Mouse (Mus musculus) gastrocnemius, postnatal 36 days (tissue): ENCODE results near the gene Hsd17b3. TPM values are rescaled to one million over a fixed set of nuclear protein-coding genes. Genes with fewer than 3 reads are reported as not detected.
A peak's percentile ranks its signal among the peaks of the same experiment; 100 is the strongest.

Experiments used
- DNase-seq, 2 experiments: peaks; one replicate each; pipeline ENCODE4 v3.0.0; 2022
- intact Hi-C: fragments of 180-260 bp; cut with DNase I; formaldehyde crosslinking; loops from one replicate; pipeline ENCODE4 v1.15.1; 2025
- long read RNA-seq, 2 experiments: library from polyadenylated mRNA; stranded (forward); transcript quantifications; one replicate each; pipeline ENCODE4 v2.0.0; 2021
- total RNA-seq, 2 experiments: library from RNA; stranded (reverse); gene quantifications; 2 replicates each; pipeline ENCODE4 v1.2.3; 2021

The Hsd17b3 gene
- total RNA-seq: not detected
- long read RNA-seq, experiment 1: 0 reads
- long read RNA-seq, experiment 2: 0 reads

DNA sequence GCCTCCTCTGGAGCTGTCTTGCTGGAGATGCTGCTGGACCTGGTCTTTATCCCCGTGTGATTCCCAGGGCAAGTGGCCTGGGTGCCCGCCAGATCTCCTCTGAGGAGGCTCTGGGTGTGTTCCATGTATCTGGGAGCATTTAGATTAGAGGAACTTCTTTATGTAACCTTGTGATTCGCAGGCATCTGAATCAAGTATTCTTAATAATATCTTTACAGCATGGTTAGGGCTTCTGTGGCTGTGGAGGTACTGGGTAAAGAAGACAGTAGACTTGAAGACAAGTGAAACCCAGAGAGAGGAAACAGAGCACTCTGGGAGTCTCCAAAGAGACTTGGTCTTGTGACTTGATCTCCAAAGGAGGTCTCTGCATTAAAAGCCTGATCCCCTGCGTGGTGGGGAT, at the start of gene Hsd17b3:
Gene Hsd17b3 (minus strand): TSS at position 101 of the 400 bp plus-strand sequence.
- no peak for DNase-seq
- intact Hi-C loops: no loop called here

- intact Hi-C loops: no loop called here
- DNase-seq: peak; percentile 10 to 25
Measured at GRCm38 (mm10) chr13:64129616-64130375, 40.8 kb upstream of the Hsd17b3 start.

- peak; percentile 43 to 59 for DNase-seq
Measured at GRCm38 (mm10) chr13:64128858-64129615, 40.0 kb upstream of the Hsd17b3 start, which contains the start of gene Slc35d2. TSS of gene Slc35d2 (minus strand) at chr13:64129368.

DNA sequence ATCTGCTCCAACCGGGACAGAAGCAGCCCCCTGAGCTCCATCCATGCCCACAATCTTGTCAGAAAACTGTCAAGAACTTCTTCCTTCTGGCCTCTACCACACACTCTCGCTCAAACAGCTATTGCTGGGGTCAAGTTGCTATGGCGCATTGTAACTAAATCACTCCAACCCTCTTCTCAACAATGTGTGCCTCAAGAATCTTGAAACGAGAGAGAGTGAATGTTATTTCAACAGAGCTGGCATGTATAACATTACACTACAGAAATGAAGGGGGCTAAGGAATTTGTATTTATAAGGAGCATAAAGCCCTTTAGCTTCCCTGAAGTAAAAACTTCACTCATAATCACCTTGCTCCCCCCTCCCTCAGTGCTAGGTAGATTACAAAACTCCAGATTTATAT, 37.3 kb upstream of the Hsd17b3 start:
- no peak for DNase-seq
- intact Hi-C loops: no loop called here

More at GRCm38 (mm10) chr13:64128858-64129615, 40.0 kb upstream of the Hsd17b3 start, which contains the start of gene Slc35d2:
- intact Hi-C loops: no loop called here

DNA sequence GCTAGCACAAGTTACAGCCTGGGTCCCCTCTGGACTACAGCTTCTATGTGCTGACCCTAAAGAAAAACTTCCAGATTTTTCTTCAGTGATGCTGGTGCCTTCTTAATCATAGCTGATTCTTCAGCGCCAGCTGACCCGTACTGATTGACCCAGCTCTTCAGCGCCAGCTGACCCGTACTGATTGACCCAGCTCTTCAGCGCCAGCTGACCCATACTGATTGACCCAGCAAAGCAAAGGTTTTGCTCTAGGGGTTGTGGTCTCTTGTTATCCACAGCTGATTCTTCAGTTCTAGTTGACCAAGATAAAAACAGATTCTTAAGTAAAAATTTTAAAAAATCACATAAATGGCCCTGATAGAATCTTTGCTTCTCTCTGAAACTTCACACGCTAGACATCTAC, 35.9 kb upstream of the Hsd17b3 start:
- intact Hi-C loops: no loop called here
- no peak for DNase-seq

- no peak for DNase-seq
- intact Hi-C loops: no loop called here
Measured at GRCm38 (mm10) chr13:64123491-64124188, 34.6 kb upstream of the Hsd17b3 start.

- no peak for DNase-seq
- intact Hi-C loops: no loop called here
Measured at GRCm38 (mm10) chr13:64120760-64121159, 31.7 kb upstream of the Hsd17b3 start.

DNA sequence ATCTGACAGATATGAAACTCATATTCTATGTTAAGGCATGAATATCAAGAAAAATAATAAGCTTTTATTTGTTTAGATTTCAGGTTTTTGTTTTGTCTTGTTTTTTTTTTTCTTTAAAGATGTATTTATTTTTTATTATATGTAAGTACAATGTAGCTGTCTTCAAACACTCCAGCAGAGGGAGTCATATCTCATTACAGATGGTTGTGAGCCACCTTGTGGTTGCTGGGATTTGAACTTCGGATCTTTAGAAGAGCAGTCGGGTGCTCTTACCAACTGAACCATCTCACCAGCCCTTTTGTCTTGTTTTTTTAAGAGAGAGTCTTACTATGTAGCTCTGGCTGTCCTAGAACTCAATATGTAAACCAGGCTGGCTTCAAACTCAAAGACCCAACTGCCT, 28.4 kb upstream of the Hsd17b3 start:
- intact Hi-C loops: no loop called here
- no peak for DNase-seq

GRCm38 (mm10) chr13:64110421-64110820, 21.4 kb upstream of the Hsd17b3 start:
- DNase-seq: no peak
- intact Hi-C loops: no loop called here

DNA sequence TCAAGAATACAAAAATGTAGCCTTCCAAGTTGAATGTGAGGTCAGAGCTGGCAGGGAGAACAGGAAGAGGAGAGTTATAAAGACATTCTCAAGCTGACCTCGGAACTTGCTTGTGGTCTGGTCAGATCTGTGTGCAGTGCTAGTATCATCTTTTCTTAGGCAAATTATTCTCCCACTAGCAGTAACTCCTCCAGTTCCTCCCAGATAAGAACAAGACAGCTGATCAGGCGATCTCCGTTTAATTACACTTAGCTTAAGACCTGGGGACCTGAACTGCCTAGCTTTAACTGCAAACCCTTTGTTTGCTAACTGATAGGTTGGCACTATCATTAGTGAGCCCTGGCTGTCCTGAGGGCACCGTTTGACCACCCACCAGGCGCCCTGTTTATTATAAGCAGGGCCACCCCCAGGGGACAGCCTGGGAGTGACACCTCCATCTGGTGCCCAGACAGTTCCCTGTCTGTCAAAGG, 19.4 kb upstream of the Hsd17b3 start:
- no peak for DNase-seq
- intact Hi-C loops: no loop called here

DNA sequence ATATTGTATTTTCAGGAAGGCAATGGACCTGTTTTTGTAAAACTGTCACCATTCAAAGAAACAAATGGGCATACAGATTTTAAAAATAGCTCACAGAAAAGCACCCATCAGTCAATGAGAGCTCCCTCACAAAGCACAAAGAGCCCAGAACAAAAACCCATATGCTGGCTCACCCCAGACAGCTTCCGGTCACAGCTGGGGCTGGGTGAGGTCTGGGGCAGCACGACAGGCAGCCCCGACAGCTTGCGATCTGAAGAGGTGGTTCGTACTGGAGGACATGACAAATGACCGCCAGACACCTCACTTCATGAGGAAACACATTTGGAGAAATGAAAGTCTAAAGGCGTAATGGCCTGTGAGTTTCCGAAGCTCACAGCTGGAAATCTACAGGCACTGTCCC, 18.5 kb upstream of the Hsd17b3 start:
- DNase-seq: no peak
- intact Hi-C loops: no loop called here

GRCm38 (mm10) chr13:64107105-64107504, 18.1 kb upstream of the Hsd17b3 start:
- DNase-seq: no peak

GRCm38 (mm10) chr13:64105690-64106089, 16.7 kb upstream of the Hsd17b3 start:
- no peak for DNase-seq
- intact Hi-C loops: no loop called here

More at GRCm38 (mm10) chr13:64107105-64107504, 18.1 kb upstream of the Hsd17b3 start:
- intact Hi-C loops: no loop called here

DNA sequence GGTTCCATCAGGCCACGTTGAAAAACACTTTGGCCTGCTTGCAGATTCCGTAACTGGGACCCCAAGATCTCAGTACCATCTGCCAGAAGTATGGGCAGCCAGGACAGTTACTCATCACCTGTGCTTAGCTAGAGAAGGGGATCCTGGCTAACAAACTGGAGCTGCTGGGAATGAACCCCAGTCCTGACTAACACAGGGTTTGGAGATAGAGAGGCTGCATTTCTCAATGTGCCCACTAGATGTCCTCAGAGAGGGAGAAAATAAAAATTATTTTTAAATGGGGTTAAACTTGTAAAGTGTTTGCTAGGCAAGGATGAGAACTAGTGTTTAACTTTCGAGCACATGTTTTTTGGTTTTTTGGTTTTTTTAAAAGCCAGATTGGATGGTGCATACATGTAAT, 11.2 kb upstream of the Hsd17b3 start:
- peak in 1 of 2 experiments; percentile 14 for DNase-seq
- intact Hi-C loops: no loop called here

- intact Hi-C loops: no loop called here
- DNase-seq: no peak
Measured at GRCm38 (mm10) chr13:64098992-64099391, 10.0 kb upstream of the Hsd17b3 start.

DNA sequence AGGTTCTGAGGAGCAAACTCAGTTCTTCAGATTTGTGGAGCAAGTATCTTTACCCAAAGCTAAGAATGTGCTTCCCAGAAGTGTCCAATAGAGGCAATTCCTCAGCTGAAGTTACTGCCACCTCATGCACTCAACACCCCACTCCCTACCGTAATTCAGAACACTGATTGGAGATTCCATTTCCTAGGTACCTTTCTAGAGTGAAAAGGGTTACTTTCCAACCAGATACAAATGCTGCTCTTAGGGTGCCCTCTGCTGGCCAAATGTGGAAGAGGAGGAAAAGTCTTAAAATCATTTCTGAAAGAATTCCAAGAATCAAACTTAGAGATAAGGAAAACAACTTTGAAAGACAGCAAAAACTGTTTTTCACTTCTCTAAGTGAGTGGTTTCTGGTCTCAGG, 4.3 kb upstream of the Hsd17b3 start:
- intact Hi-C loops: no loop called here
- peak; percentile 31 to 52 for DNase-seq

- intact Hi-C loops: no loop called here
Measured at GRCm38 (mm10) chr13:64092752-64093151, 3.7 kb upstream of the Hsd17b3 start.

GRCm38 (mm10) chr13:64092141-64092540, 3.1 kb upstream of the Hsd17b3 start:
- no peak for DNase-seq
- intact Hi-C loops: no loop called here

More at GRCm38 (mm10) chr13:64092752-64093151, 3.7 kb upstream of the Hsd17b3 start:
- DNase-seq: no peak

GRCm38 (mm10) chr13:64091006-64091405, 2.0 kb upstream of the Hsd17b3 start:
- intact Hi-C loops: no loop called here
- no peak for DNase-seq

DNA sequence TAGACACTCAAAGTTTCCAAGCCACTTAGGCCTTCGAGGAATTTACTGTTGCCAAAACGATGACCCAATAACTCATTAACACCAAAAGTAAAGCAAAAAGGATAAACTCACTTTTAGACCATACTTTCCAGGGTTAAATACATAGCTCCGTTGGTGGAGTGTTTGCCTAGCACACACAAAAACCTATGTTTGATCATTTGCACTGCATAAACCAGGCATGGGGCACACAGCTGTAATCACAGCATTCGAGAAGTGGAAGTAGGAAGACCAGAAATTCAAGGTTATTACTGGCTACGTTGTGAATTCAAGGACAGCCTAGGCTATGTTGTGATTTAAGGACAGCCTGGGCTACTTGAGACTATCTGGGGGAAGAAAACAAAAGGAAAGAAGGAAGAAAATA, 1.2 kb upstream of the Hsd17b3 start:
- intact Hi-C loops: no loop called here
- DNase-seq: no peak

DNA sequence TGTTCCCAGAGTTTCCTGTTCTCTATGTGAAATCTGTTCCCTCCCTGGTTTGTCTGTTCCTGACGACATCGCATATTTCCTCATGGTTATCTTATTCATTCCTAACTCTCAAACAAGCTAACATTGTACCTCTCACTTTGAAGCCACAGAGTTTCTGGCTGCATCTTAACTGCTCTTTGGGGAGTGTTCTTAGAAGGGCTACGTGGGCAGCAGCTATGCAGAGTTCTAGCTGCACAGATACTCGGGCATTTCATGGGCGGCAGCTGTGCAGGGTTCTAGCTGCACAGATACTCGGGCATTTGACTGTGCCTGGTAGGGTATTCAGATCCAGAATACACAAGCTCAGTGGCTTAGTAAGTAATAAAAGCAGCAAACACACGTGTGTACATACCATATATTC, 973 bp downstream of the Hsd17b3 start:
- intact Hi-C loops: no loop called here

More for the DNA sequence above, 973 bp downstream of the Hsd17b3 start:
- no peak for DNase-seq
